Mouse (Mus musculus): Measurements from ENCODE around the gene Hivep1.

- TF ChIP-seq CTCF (IDR thresholded peaks at IDR 0.05; ENCODE audit: low read depth, low read length): no peak
- no peak for TF ChIP-seq POLR2A (IDR thresholded peaks at IDR 0.05; ENCODE audit: extremely low read depth, insufficient read depth, low read length)
Observed at GRCm38 (mm10) chr13:42104371-42104770, 52.5 kb downstream of the Hivep1 start.
